Mouse (Mus musculus) forebrain, embryonic 10.5 days (tissue): Measurements from ENCODE around the gene Usp24. TPM values are rescaled to one million over a fixed set of nuclear protein-coding genes. Genes with fewer than 3 reads are reported as not detected.

Experiments used
- DNase-seq: peaks from one replicate; pipeline ENCODE4 v3.0.0-alpha.2; 2017; ENCODE audit warnings: low spot score; ENCODE audit errors: extremely low spot score
- H3K27ac ChIP-seq: fragments of 300-500 bp; sonication (generic); 2 replicates; pipeline ENCODE4 v1.5.1; 2016; ENCODE audit warnings: mild to moderate bottlenecking
- H3K27me3 ChIP-seq: fragments of 300-500 bp; sonication (generic); 2 replicates; pipeline ENCODE4 v1.6.1; 2016; ENCODE audit warnings: mild to moderate bottlenecking; ENCODE audit not compliant: poor library complexity, severe bottlenecking
- H3K36me3 ChIP-seq: fragments of 300-500 bp; sonication (generic); replicated peaks from 2 replicates; pipeline ENCODE4 v1.6.1; 2016; ENCODE audit warnings: mild to moderate bottlenecking, moderate library complexity
- H3K4me1 ChIP-seq: fragments of 300-500 bp; sonication (generic); 2 replicates; pipeline ENCODE4 v1.6.1; 2016
- H3K4me3 ChIP-seq: fragments of 300-500 bp; sonication (generic); 2 replicates; pipeline ENCODE4 v1.5.1; 2016; ENCODE audit warnings: mild to moderate bottlenecking, moderate library complexity
- H3K9me3 ChIP-seq: fragments of 300-500 bp; sonication (generic); 2 replicates; pipeline ENCODE4 v1.6.1; 2016; ENCODE audit warnings: mild to moderate bottlenecking, moderate library complexity
- WGBS: fragments of 180-500 bp; shearing (Covaris S2); methylation state at CpG from one replicate; pipeline ENCODE4 v1.1.7; 2016; 5-methylcytosine and 5-hydroxymethylcytosine counted together
- polyA plus RNA-seq: library from polyadenylated mRNA; unstranded; fragments of >200 nt; fragmentation: Nextera tagmentation; extraction: Ambion mirVana; gene quantifications from 2 replicates; pipeline ENCODE4 v1.2.1, GENCODE M21; 2016

Gene Usp24
- polyA plus RNA-seq, 1 experiment from 2014 or later = 8.6 TPM

DNA sequence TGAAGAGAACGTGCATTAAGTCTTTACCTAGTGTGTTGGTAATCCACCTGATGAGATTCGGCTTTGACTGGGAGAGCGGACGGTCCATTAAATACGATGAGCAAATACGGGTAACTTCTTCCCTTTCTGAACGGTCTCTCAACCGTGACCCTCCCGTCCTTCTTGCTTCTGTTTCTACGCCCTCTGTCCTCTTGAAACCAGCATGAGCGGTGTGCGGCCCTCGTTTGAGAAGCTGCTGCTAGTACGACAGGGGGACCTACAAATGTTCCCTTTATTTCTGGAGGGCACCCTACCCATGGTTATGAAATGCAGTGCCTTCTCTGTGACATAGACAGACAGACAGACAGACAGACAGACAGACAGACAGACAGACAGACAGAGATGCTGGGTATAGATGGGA, 93.6 kb downstream of the Usp24 start:
- no peaks in the 10 kb centered on the region for H3K9me3 ChIP-seq
- DNase-seq = no peak
- no peak overlapping the region for H3K4me3 ChIP-seq
- WGBS = 91% methylated on average over 14 of the region's 14 CpGs
- peaks cover 99% of the 10 kb centered on the region for H3K36me3 ChIP-seq
- H3K27ac ChIP-seq = no peak overlapping the region
- no peaks in the 10 kb centered on the region for H3K27me3 ChIP-seq
- no peaks in the 10 kb centered on the region for H3K4me1 ChIP-seq

DNA sequence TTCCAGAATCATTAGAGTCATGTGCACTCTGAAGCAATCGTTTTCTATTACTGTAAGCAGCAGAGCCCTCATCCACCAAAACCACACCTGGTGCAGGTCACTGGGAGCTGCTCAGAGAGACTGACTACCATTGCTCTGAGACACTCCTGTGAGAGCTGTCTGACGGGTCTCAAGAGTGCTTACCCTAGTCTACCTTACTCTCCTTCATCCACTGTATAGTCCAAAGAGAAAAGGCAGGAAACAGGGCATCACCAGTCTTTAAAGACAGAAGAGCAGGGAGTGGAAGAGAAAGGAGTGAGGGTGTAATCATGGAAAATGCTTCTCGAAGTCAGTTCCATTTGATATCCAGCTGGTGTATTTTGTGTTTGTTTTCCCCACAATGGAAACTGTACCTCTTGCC, 103.2 kb downstream of the Usp24 start:
- H3K4me3 ChIP-seq = no peak overlapping the region
- WGBS = 91% methylated on average over 3 of the region's 3 CpGs
- H3K9me3 ChIP-seq = no peaks in the 10 kb centered on the region
- DNase-seq = no peak
- H3K4me1 ChIP-seq = no peaks in the 10 kb centered on the region
- no peaks in the 10 kb centered on the region for H3K27me3 ChIP-seq
- H3K36me3 ChIP-seq = peaks cover 89% of the 10 kb centered on the region
- H3K27ac ChIP-seq = no peak overlapping the region

DNA sequence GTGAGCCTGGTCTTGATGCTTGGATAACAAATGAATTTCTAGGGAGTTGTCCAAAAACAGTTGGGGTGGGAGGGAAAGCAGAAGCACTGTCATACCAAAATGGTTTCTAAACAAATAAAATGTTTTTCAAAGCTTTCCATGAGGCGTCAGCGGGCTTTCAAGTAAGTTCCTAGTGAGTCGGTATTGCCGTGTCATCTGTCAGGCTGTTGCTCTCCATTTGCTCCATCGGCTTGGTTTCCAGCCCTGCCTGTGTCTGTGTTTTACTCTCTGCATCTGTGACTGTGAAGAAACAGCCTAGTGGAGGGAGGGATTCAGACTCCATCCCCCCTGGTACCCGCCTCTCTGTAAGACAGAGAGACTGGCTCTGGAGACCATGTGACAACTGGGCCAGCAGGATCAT, 103.8 kb downstream of the Usp24 start:
- Histone ChIP-seq H3K9me3 (no peaks in the 10 kb centered on the region), H3K27ac (no peak overlapping the region), H3K36me3 (peaks cover 89% of the 10 kb centered on the region), H3K27me3 (no peaks in the 10 kb centered on the region), H3K4me3 (no peak overlapping the region), H3K4me1 (no peaks in the 10 kb centered on the region)
- no peak for DNase-seq
- 88% methylated on average over 6 of the region's 6 CpGs for WGBS

GRCm38 (mm10) chr4:106422597-106422996, 106.6 kb downstream of the Usp24 start:
- H3K4me1 ChIP-seq = no peaks in the 10 kb centered on the region
- H3K36me3 ChIP-seq = peaks cover 87% of the 10 kb centered on the region
- 96% methylated on average over 3 of the region's 3 CpGs for WGBS
- H3K27ac ChIP-seq = no peak overlapping the region
- no peak for DNase-seq
- no peaks in the 10 kb centered on the region for H3K9me3 ChIP-seq
- no peak overlapping the region for H3K4me3 ChIP-seq
- no peaks in the 10 kb centered on the region for H3K27me3 ChIP-seq

DNA sequence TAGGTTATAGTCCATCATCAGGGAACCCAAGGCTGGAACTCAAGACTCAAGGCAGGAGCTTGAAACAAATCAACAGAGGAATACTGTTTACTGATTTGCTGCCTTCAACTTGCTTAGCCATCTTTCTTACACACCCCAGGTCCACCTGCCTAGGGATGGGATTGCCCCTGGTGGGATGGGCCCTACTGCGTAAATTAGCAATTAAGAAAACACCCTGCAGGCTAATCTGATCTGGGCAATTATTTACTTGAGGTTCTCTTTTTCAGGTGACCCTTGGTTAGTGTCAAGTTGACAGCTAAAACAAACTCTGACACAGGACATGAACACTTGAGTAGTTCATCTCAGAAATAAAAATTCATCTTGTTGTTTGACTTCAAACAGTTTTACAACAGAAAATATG, 108.5 kb downstream of the Usp24 start:
- no peaks in the 10 kb centered on the region for H3K9me3 ChIP-seq
- no peaks in the 10 kb centered on the region for H3K4me1 ChIP-seq
- no peak overlapping the region for H3K4me3 ChIP-seq
- 91% methylated on average over 1 of the region's 1 CpGs for whole genome bisulfite sequencing
- H3K27me3 ChIP-seq = no peaks in the 10 kb centered on the region
- DNase-seq = no peak
- H3K27ac ChIP-seq = no peak overlapping the region
- H3K36me3 ChIP-seq = peaks cover 87% of the 10 kb centered on the region

DNA sequence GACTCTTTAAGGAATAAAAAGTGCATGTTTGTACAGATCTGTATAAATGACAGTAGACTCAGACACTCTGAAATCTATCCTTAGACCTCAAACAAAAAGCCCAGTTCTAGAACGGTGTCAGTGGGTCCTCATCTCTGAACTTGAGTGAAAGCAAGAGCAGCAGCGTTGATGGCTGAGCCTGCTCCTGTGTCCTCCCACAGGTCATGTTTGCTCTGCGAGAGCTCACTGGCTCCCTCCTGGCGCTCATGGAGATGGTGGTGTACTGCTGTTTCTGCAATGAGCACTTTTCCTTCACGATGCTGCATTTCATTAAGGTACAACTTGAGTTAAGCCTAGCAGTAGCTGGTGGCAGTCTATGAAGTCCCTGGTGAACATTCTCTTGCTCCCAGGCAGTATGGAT, 110.3 kb downstream of the Usp24 start:
- Histone ChIP-seq H3K4me1 (no peaks in the 10 kb centered on the region), H3K4me3 (no peak overlapping the region), H3K27me3 (no peaks in the 10 kb centered on the region), H3K36me3 (peaks cover 88% of the 10 kb centered on the region), H3K9me3 (no peaks in the 10 kb centered on the region), H3K27ac (no peak overlapping the region)
- 77% methylated on average over 5 of the region's 5 CpGs for WGBS
- no peak for DNase-seq

GRCm38 (mm10) chr4:106428616-106429015, 112.6 kb downstream of the Usp24 start:
- no peak overlapping the region for H3K27ac ChIP-seq
- no peaks in the 10 kb centered on the region for H3K4me1 ChIP-seq
- H3K36me3 ChIP-seq = peaks cover 97% of the 10 kb centered on the region
- DNase-seq = no peak
- no peaks in the 10 kb centered on the region for H3K27me3 ChIP-seq
- WGBS = 96% methylated on average over 6 of the region's 6 CpGs
- no peaks in the 10 kb centered on the region for H3K9me3 ChIP-seq
- no peak overlapping the region for H3K4me3 ChIP-seq

GRCm38 (mm10) chr4:106429106-106429505, 113.1 kb downstream of the Usp24 start:
- no peak overlapping the region for H3K27ac ChIP-seq
- no peaks in the 10 kb centered on the region for H3K27me3 ChIP-seq
- H3K4me3 ChIP-seq = no peak overlapping the region
- DNase-seq = no peak
- WGBS = 89% methylated on average over 7 of the region's 7 CpGs
- no peaks in the 10 kb centered on the region for H3K9me3 ChIP-seq
- no peaks in the 10 kb centered on the region for H3K4me1 ChIP-seq
- peaks cover 97% of the 10 kb centered on the region for H3K36me3 ChIP-seq

- WGBS = 93% methylated on average over 5 of the region's 5 CpGs
- Histone ChIP-seq H3K36me3 (peaks cover 96% of the 10 kb centered on the region), H3K4me1 (no peaks in the 10 kb centered on the region), H3K9me3 (no peaks in the 10 kb centered on the region), H3K27me3 (no peaks in the 10 kb centered on the region), H3K27ac (no peak overlapping the region), H3K4me3 (no peak overlapping the region)
- DNase-seq = no peak
Measured at GRCm38 (mm10) chr4:106430431-106430830, 114.4 kb downstream of the Usp24 start.

DNA sequence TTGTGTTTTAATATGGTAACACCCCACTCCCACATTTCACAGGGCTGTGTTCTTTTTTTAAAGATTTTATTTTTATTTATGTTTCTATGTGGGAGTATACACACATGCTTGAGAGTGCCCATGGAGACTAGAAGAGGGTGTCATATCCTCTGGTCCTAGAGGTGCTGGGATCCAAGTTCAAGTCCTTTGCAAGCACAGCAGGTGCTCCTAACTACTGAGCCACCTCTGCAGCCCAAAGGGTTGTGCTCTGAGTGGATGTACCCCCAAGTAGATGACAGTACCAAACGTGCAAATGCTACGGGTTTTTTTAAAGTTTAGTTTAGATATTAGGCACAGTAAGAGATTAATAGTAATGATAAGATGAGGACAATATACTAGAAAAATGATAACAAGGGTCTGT, 119.4 kb downstream of the Usp24 start:
- Histone ChIP-seq H3K9me3 (no peaks in the 10 kb centered on the region), H3K27me3 (no peaks in the 10 kb centered on the region), H3K36me3 (peaks cover 96% of the 10 kb centered on the region), H3K4me1 (no peaks in the 10 kb centered on the region), H3K4me3 (no peak overlapping the region), H3K27ac (no peak overlapping the region)
- DNase-seq = no peak
- 92% methylated on average over 2 of the region's 2 CpGs for WGBS

DNA sequence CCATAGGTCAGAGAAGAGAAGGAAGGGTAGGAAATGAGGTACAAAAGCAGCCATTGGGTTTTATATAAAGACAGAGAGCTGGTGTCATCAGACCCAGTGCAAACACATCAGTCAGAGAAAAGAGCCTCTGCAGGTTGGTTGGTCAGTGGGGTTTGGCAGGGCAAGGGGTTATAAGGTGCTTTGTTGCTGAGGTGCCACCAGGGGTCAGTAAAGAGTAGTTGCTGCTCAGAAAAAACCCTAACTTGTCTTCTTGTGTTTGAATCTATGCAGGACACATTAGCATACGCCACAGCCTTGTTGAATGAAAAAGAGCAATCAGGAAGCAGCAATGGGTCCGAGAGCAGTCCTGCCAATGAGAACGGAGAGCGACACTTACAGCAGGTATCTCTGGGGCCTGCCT, 120.5 kb downstream of the Usp24 start:
- Histone ChIP-seq H3K36me3 (peaks cover 96% of the 10 kb centered on the region), H3K4me3 (no peak overlapping the region), H3K4me1 (no peaks in the 10 kb centered on the region), H3K27ac (no peak overlapping the region), H3K27me3 (no peaks in the 10 kb centered on the region), H3K9me3 (no peaks in the 10 kb centered on the region)
- peak; percentile 39 for DNase-seq
- 74% methylated on average over 4 of the region's 4 CpGs for WGBS

- WGBS = 96% methylated on average over 5 of the region's 5 CpGs
- Histone ChIP-seq H3K9me3 (no peaks in the 10 kb centered on the region), H3K4me1 (no peaks in the 10 kb centered on the region), H3K36me3 (peaks cover 96% of the 10 kb centered on the region), H3K27me3 (no peaks in the 10 kb centered on the region), H3K27ac (no peak overlapping the region), H3K4me3 (no peak overlapping the region)
- DNase-seq = no peak
Measured at GRCm38 (mm10) chr4:106437207-106437606, 121.2 kb downstream of the Usp24 start.

DNA sequence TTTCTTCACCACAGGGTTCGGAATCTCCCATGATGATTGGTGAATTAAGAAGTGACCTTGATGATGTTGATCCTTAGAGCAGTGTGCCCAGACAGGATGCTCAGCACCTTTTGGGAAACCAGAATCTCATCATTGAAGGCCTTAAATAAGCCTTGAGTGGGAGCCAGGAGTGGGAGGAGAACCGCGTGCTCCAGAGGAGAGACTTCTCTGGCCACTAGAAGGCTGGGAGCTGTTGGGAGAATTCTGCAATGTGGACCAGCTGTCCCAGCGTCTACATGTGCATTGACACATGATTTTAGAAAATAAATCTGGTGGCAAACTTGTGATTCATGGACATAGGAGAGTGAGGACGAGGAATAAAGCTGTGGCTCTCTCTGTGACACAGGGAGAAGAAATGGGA, 122.8 kb downstream of the Usp24 start:
- no peak overlapping the region for H3K4me3 ChIP-seq
- no peaks in the 10 kb centered on the region for H3K4me1 ChIP-seq
- H3K27me3 ChIP-seq = no peaks in the 10 kb centered on the region
- no peaks in the 10 kb centered on the region for H3K9me3 ChIP-seq
- no peak for DNase-seq
- no peak overlapping the region for H3K27ac ChIP-seq
- H3K36me3 ChIP-seq = peaks cover 96% of the 10 kb centered on the region
- 90% methylated on average over 5 of the region's 5 CpGs for WGBS

DNA sequence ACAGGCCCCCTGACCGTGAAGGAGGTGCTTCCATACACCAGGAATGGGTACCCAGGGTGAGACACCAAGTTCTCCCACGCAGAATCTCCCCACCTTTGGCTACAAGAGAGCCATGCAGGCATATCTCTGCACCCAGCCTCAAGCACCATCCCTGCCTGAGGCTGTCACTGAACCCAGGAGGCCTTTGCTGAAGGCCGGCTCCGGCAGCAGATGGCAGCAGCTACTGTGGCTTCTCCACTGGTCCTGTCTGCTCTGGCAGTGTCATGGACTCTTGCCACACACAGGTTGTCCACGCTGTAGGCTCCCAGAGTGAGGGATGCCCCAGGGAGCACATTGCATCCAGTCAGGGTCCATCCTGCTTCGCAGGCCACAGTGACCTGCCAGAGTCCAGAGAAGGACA, 127.2 kb downstream of the Usp24 start:
- H3K9me3 ChIP-seq = no peaks in the 10 kb centered on the region
- no peaks in the 10 kb centered on the region for H3K4me1 ChIP-seq
- no peak overlapping the region for H3K4me3 ChIP-seq
- no peak overlapping the region for H3K27ac ChIP-seq
- DNase-seq = no peak
- H3K36me3 ChIP-seq = peaks cover 66% of the 10 kb centered on the region
- H3K27me3 ChIP-seq = no peaks in the 10 kb centered on the region
- WGBS = 92% methylated on average over 6 of the region's 6 CpGs
